Mouse (Mus musculus) activated CD4-positive, CD25-positive, alpha-beta regulatory T cell, adult 9 weeks (primary cell): ENCODE data around the gene Ctdsp2. TPM values are rescaled to one million over a fixed set of nuclear protein-coding genes. Genes with fewer than 3 reads are reported as not detected.

Experiments
- polyA plus RNA-seq: library from polyadenylated mRNA; unstranded; fragments of 100-300 nt; shearing (Covaris generic); gene quantifications from one replicate; pipeline ENCODE4 v1.2.1, GENCODE M21; 2017

The Ctdsp2 gene
- polyA plus RNA-seq = 16.0 TPM

DNA sequence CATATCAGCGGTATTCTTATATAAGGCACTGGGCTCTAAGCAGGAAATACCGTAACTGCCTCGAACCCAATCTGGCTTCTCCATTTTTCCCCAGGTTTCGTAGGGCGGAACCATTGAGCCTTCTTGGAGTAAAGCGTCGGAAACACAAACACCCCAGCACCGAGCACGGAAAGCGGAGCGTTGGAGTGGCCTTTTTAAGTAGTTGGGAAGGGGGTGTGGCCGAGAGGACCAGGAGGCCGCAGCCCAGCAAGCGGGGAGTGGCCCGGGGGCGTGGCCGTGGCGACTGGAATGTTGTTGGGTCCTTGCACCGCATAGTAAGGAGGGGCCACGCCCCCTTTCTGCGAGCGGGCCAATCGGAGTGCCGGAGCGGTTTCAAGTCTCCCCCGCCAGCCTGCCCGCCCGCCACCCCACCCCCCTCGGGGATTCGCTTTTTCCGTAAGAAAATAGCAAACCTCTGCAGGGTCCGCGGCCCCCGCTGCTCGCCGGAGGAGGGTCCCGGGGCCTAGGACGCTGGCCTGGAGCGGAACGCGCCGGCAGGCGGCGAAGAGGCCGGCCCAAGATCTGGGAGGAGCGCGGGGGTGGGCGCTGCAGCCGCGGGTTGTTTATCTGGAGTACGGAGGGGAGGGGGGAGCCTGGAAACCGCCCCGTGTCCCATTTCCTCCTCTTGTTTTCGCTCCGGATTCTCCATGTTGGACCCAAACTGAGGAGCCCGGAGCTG lies at the start of gene Ctdsp2:
TSS of gene Ctdsp2 (plus strand) at position 441 of the 718 bp plus-strand sequence.

GRCm38 (mm10) chr10:127000529-127000928 lies 22.0 kb downstream of the Ctdsp2 start, which contains the start of gene Avil:
Avil (plus strand) TSS chr10:127000709.

DNA sequence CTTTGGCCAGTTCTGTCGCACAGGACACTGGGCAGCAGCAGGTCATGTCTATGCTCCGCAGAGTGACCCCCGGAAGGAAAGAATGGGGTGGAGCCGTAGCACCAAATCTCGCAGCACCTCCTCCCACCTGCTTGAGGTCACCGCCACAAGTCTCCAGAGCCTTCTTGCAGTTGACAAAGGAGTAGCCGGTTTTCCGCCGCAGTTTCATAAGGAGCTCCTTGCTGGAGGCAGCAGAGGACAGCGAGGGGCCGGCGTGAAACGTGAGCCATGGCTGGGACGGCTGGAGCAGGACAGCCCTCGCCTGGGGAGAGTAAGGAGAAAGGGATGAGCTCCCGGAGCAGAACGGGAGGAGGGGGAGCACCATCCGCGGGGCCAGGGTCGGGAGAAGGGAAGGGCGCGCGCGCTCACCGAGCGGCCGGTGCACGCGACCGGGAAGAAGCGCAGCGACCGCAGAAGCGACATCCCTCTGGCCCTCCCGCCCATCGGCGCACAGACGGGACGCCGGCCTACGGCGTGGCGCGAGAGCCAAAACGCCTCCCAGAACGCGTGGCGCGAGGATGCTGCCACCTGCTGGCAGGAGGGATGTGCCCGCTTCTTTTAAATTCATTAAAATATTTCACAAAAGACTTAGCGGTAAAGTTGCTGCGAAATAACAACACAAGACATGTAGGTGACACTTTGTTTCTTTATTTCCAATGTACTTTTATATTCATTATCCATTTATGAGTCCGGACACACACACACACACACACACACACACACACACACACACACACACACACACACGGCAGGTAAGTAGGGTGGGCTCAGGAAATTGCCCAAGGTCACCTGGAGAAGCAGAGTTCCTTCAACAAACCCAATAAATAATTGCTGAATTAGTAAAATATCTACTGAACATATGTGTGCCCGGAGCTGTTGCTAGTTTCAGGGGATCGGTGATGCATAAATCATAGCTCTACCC lies 52.1 kb downstream of the Ctdsp2 start, which contains the start of gene Tsfm:
TSS of gene Tsfm (minus strand) at position 505 of the 961 bp plus-strand sequence.

DNA sequence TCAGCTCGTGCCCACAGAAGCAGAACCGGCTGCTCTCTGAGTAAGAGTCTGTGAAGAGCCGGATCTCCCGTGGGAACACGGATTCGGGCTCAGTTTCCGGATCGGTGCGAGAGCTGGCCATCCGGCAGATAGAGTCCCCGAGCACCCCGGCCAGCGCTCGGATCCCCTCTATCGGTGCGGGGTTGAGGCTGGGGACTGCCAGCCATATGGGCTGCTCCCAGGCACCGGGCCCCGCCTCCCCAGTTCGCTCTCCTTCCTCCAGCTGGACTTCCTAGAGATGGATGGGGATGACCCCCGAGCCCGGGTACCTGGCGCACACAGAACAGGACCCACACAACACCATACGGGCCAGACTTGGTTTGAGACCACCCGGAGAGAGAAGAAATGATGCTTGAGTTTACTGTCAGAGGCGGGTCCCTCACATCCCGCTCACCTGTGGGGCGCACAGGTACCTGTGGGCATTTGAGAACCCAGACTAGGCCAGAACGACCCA lies 62.8 kb downstream of the Ctdsp2 start, which contains the start of the genes Mettl1 and Eef1akmt3:
TSS of gene Mettl1 (plus strand) at position 141 of the 493 bp plus-strand sequence.
TSS of gene Eef1akmt3 (minus strand) at position 240 of the 493 bp plus-strand sequence.

GRCm38 (mm10) chr10:127047954-127048353 lies 69.4 kb downstream of the Ctdsp2 start, which contains the start of gene Cyp27b1:
Cyp27b1 (plus strand) TSS chr10:127048250.

Other genes starting within 250 kb of the Ctdsp2 start
- gene Atp23, start 77.4 kb upstream of the Ctdsp2 start, polyA plus RNA-seq = 10.5 TPM
- 0.15 TPM for gene Avil, start 22.0 kb downstream of the Ctdsp2 start, polyA plus RNA-seq
- 46.6 TPM for gene Tsfm, start 52.1 kb downstream of the Ctdsp2 start, polyA plus RNA-seq
- gene Mettl1, start 62.7 kb downstream of the Ctdsp2 start, polyA plus RNA-seq = 22.3 TPM
- 0.17 TPM for gene Eef1akmt3, start 62.8 kb downstream of the Ctdsp2 start, polyA plus RNA-seq
- 0.17 TPM for gene Cyp27b1, start 69.5 kb downstream of the Ctdsp2 start, polyA plus RNA-seq
- 0.23 TPM for gene March9, start 81.5 kb downstream of the Ctdsp2 start, polyA plus RNA-seq
- gene Cdk4, start 84.8 kb downstream of the Ctdsp2 start, polyA plus RNA-seq = 367 TPM
- gene Tspan31, start 91.5 kb downstream of the Ctdsp2 start, polyA plus RNA-seq = 116 TPM
- 30.6 TPM for gene Agap2, start 96.6 kb downstream of the Ctdsp2 start, polyA plus RNA-seq
- 200 TPM for gene Os9, start 142.4 kb downstream of the Ctdsp2 start, polyA plus RNA-seq
- gene B4galnt1, start 186.5 kb downstream of the Ctdsp2 start, polyA plus RNA-seq = 589 TPM
- gene Slc26a10, start 201.9 kb downstream of the Ctdsp2 start, polyA plus RNA-seq = 6.3 TPM
- gene Arhgef25, start 211.4 kb downstream of the Ctdsp2 start, polyA plus RNA-seq = 0.40 TPM
- gene Dtx3, start 217.0 kb downstream of the Ctdsp2 start, polyA plus RNA-seq = 130 TPM
- 44.1 TPM for gene Pip4k2c, start 232.9 kb downstream of the Ctdsp2 start, polyA plus RNA-seq